Comparison of ENCODE assay signal across 24 mouse cellular contexts in genomic region chr1:39528319-39528718, GRCm38 (mm10).
"Had no signal": no experiment of that assay in that cellular context is flagged by ENCODE, and none has a peak within 500 bp of the region (broad histone marks: within the 10 kb centered on the region; RNA-seq: fewer than 3 reads in every experiment).

No protein-coding gene starts in this region.

- H3K27ac ChIP-seq: heart, adult 2 months; heart, embryonic 13.5 days; heart, embryonic 15.5 days; hindbrain, embryonic 13.5 days; hindbrain, embryonic 15.5 days; intestine, embryonic 15.5 days; layer of hippocampus, adult 2 months; left cerebral cortex, adult 2 months; limb, embryonic 10.5 days; limb, embryonic 12.5 days; liver, embryonic 12.5 days; liver, embryonic 14.5 days had no signal

- H3K4me1 ChIP-seq: heart, embryonic 15.5 days; hindbrain, embryonic 13.5 days; hindbrain, embryonic 15.5 days; intestine, embryonic 15.5 days; limb, embryonic 10.5 days; limb, embryonic 12.5 days had no signal

- H3K9me3 ChIP-seq: heart, embryonic 13.5 days; heart, embryonic 15.5 days; hindbrain, embryonic 13.5 days; hindbrain, embryonic 15.5 days; intestine, embryonic 15.5 days; limb, embryonic 10.5 days; limb, embryonic 12.5 days; liver, embryonic 12.5 days had no signal

- H3K27me3 ChIP-seq: heart, embryonic 13.5 days; heart, embryonic 15.5 days; hindbrain, embryonic 15.5 days; intestine, embryonic 15.5 days; limb, embryonic 12.5 days had no signal

- H3K9ac ChIP-seq: heart, embryonic 15.5 days; hindbrain, embryonic 13.5 days; hindbrain, embryonic 15.5 days; intestine, embryonic 15.5 days; limb, embryonic 12.5 days; liver, embryonic 12.5 days; liver, embryonic 14.5 days had no signal

- DNase-seq: gastrocnemius, postnatal 14 days; gastrocnemius, postnatal 36 days; heart, adult 2 months; heart, postnatal 14 days; heart, postnatal 36 days; kidney, adult 18-20 months; kidney, adult 8-10 months; kidney, postnatal 10 days; kidney, postnatal 25 days; kidney, postnatal 4 days had no signal

- H3K36me3 ChIP-seq: heart, embryonic 13.5 days; heart, embryonic 15.5 days; hindbrain, embryonic 13.5 days; hindbrain, embryonic 15.5 days; intestine, embryonic 15.5 days; limb, embryonic 10.5 days; limb, embryonic 12.5 days; liver, embryonic 12.5 days had no signal

- H3K4me2 ChIP-seq: heart, embryonic 11.5 days; heart, embryonic 13.5 days; heart, embryonic 15.5 days; hindbrain, embryonic 13.5 days; hindbrain, embryonic 15.5 days; intestine, embryonic 15.5 days; limb, embryonic 12.5 days; liver, embryonic 12.5 days had no signal

- H3K4me3 ChIP-seq: heart, adult 2 months; heart, embryonic 13.5 days; heart, embryonic 15.5 days; hindbrain, embryonic 13.5 days; hindbrain, embryonic 15.5 days; intestine, embryonic 15.5 days; layer of hippocampus, adult 2 months; left cerebral cortex, adult 2 months; limb, embryonic 10.5 days; limb, embryonic 12.5 days; liver, embryonic 12.5 days had no signal

- ATAC-seq: inflammation-experienced regulatory T-cells, adult 6 months; intestine, embryonic 15.5 days; intestine, postnatal 0 days; liver, embryonic 12.5 days had no signal
